Mouse (Mus musculus) thymus, adult 2 months (tissue): ENCODE measurements around the gene Wdr34. TPM values are rescaled to one million over a fixed set of nuclear protein-coding genes. Genes with fewer than 3 reads are reported as not detected.

Source experiments
- DNase-seq: peaks from one replicate; pipeline ENCODE4 v3.0.0; 2021
- H3K27ac ChIP-seq: fragments of 200-500 bp; 2 replicates; pipeline ENCODE4 v1.5.1; 2012; ENCODE audit warnings: low read length, control low read depth; ENCODE audit not compliant: control insufficient read depth, insufficient read depth
- H3K27me3 ChIP-seq: fragments of 200-500 bp; 2 replicates; pipeline ENCODE4 v1.6.1; 2012; ENCODE audit warnings: mild to moderate bottlenecking, low read length, moderate library complexity, mixed read lengths; ENCODE audit not compliant: control insufficient read depth, insufficient read depth
- H3K36me3 ChIP-seq: fragments of 200-500 bp; 2 replicates; pipeline ENCODE4 v1.6.1; 2012; ENCODE audit warnings: mild to moderate bottlenecking, low read length, moderate library complexity; ENCODE audit not compliant: control insufficient read depth, insufficient read depth
- H3K4me1 ChIP-seq: fragments of 200-500 bp; replicated peaks from 2 replicates; pipeline ENCODE4 v1.6.1; 2012; ENCODE audit warnings: low read length; ENCODE audit not compliant: control insufficient read depth, insufficient read depth
- H3K4me3 ChIP-seq: fragments of 200-500 bp; 2 replicates; pipeline ENCODE4 v1.5.1; 2012; ENCODE audit warnings: mild to moderate bottlenecking, low read length, control low read depth, moderate library complexity; ENCODE audit not compliant: control insufficient read depth, insufficient read depth
- CTCF ChIP-seq: fragments of 200-500 bp; IDR thresholded peaks from 2 replicates; pipeline ENCODE4 v1.5.1; 2012; ENCODE audit warnings: mild to moderate bottlenecking, control low read depth, low read length, moderate library complexity, borderline replicate concordance; ENCODE audit not compliant: control insufficient read depth, poor library complexity, insufficient read depth; ENCODE audit errors: extremely low read depth
- POLR2A ChIP-seq: fragments of 200-500 bp; IDR thresholded peaks from 2 replicates; pipeline ENCODE4 v1.6.1; 2012; ENCODE audit warnings: mild to moderate bottlenecking, low read length, control low read depth, moderate library complexity; ENCODE audit not compliant: control insufficient read depth, poor library complexity, insufficient read depth; ENCODE audit errors: extremely low read depth
- WGBS: fragments of 180-500 bp; shearing (Covaris S2); methylation state at CpG from one replicate; pipeline ENCODE4 v1.1.7; 2018; 5-methylcytosine and 5-hydroxymethylcytosine counted together
- polyA plus RNA-seq: library from polyadenylated mRNA; depleted of rRNA; stranded (reverse); fragments of >200 nt; gene quantifications from 2 replicates; pipeline ENCODE4 v1.2.3, GENCODE M21; 2012; rRNA removed

Gene Wdr34
- polyA plus RNA-seq = 18.3 and 23.1 TPM in 2 replicates

GRCm38 (mm10) chr2:30048699-30049388 lies at the start of gene Wdr34:
TSS of gene Wdr34 (minus strand) at chr2:30048881.
- H3K27ac ChIP-seq = peak within 1 kb of the TSS; percentile 74; the same call in 1 of the 2 replicates
- peak; percentile 98 for DNase-seq
- 1% methylated on average over 54 of the region's 54 CpGs for WGBS
- no peak for TF ChIP-seq CTCF
- no peak for TF ChIP-seq POLR2A
- no peaks in the 10 kb centered on the region for H3K27me3 ChIP-seq
- H3K4me3 ChIP-seq = peak within 1 kb of the TSS; percentile 54
- no peaks in the 10 kb centered on the region for H3K36me3 ChIP-seq
- 0 out of 2 replicates have a peak, but pooled peaks cover 5% of the 10 kb centered on the region for H3K4me1 ChIP-seq

- Histone ChIP-seq H3K36me3 (no peaks in the 10 kb centered on the region), H3K27me3 (no peaks in the 10 kb centered on the region), H3K27ac (no peak overlapping the region), H3K4me3 (no peak overlapping the region), H3K4me1 (peaks cover 16% of the 10 kb centered on the region)
- WGBS = 75% methylated on average over 2 of the region's 2 CpGs
- no peak for TF ChIP-seq POLR2A
- TF ChIP-seq CTCF = no peak
- peak; percentile 66 for DNase-seq
Measured at GRCm38 (mm10) chr2:30095882-30096527, 47.3 kb upstream of the Wdr34 start.

DNA sequence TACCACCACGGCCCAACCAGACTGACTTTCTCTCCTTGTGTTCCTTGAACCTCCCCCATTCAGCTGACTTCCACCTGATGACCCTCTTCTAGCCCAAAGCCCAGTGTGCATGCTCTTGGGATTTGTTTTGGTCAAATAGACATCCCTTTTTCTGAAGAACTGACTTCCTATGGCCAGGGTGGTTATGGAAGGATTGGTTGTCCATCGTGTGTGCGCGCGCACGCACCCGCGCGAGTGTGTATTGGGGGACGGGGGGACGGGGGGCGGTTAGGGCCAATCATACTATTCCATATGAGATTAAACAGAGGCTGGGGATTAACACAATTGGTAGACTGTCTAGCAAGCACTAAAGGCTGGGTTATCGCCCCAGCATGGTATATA lies 45.5 kb upstream of the Wdr34 start:
- no peaks in the 10 kb centered on the region for H3K36me3 ChIP-seq
- no peaks in the 10 kb centered on the region for H3K27me3 ChIP-seq
- WGBS = 2% methylated on average over 13 of the region's 13 CpGs
- peak overlapping the region; percentile 12; the same call in 1 of the 2 replicates for H3K27ac ChIP-seq
- H3K4me3 ChIP-seq = peak overlapping the region; percentile 49
- no peak for DNase-seq
- H3K4me1 ChIP-seq = peaks cover 16% of the 10 kb centered on the region
- no peak for TF ChIP-seq CTCF
- TF ChIP-seq POLR2A = no peak

- H3K36me3 ChIP-seq = no peaks in the 10 kb centered on the region
- peak within 1 kb of the TSS; percentile 12; the same call in 1 of the 2 replicates for H3K27ac ChIP-seq
- H3K4me3 ChIP-seq = peak within 1 kb of the TSS; percentile 84
- H3K27me3 ChIP-seq = no peaks in the 10 kb centered on the region
- peaks cover 16% of the 10 kb centered on the region for H3K4me1 ChIP-seq
- whole genome bisulfite sequencing = under 1% methylated on average over 51 of the region's 51 CpGs
- TF ChIP-seq POLR2A (peak; percentile 62; the same call in 1 of the 2 replicates), CTCF (peak; percentile 46; the same call in 1 of the 2 replicates)
- peak; percentile 98 for DNase-seq
Measured at GRCm38 (mm10) chr2:30093471-30094207, 45.0 kb upstream of the Wdr34 start, which contains the start of gene Zdhhc12. TSS of gene Zdhhc12 (minus strand) at chr2:30093648.

DNA sequence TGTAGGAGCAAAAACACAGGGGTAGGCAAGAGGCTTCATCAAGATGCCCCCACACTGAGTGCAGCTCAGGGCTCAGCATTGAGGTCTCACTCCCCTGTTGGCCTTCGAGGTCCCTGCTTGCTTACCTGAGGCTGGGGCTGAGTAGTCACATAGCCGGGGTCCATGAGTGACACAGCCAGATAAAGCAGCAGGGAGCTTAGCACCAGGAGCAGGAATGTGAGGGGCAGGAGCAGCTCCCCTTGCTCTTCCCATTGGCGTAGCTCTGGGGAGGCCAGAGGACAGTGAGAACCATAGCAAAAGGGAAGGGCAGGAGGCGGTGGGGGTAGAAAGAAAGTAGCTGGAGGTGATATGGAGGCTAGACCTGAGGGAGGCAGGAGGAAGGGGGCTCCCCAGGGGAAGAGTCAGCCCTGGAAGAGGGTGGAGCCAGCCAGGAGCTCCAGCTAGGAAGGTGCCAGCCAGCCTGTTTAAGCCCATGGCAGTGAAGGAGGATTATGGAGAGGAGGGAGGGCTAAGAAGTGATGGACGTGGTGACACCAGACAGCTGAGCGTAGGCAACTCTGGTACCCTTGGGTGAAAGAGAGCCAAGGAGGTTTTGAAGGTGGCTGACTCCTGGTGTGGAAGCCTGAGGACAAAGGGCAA lies 43.7 kb upstream of the Wdr34 start:
- Histone ChIP-seq H3K4me1 (peaks cover 16% of the 10 kb centered on the region), H3K27ac (no peak overlapping the region), H3K4me3 (0 out of 2 replicates have a peak overlapping the region, but pooled peaks have one; percentile 4), H3K36me3 (no peaks in the 10 kb centered on the region), H3K27me3 (no peaks in the 10 kb centered on the region)
- TF ChIP-seq POLR2A = no peak
- TF ChIP-seq CTCF = no peak
- WGBS = 93% methylated on average over 6 of the region's 6 CpGs
- DNase-seq = no peak

DNA sequence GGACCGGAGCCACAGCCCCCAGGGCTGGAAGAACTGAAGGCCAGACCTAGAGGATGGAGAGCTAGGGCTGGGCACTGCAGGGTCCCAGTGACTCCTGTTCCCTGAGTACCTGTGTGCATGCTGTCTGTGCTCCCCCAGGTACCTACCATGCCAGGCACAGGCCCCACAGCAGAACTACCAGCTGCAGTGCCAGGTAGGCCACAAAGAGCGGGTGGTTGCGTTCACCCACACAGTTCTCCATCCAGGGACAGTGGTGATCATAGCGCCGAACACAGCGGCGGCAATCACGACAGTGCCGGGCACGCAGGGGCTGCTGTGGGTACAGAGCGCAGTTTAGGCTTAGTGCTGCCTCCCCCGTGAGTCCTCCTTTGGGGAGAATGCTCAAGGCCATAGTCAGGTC lies 42.8 kb upstream of the Wdr34 start:
- Histone ChIP-seq H3K4me3 (no peak overlapping the region), H3K36me3 (no peaks in the 10 kb centered on the region), H3K27ac (no peak overlapping the region), H3K27me3 (no peaks in the 10 kb centered on the region), H3K4me1 (peaks cover 16% of the 10 kb centered on the region)
- DNase-seq = no peak
- WGBS = 98% methylated on average over 12 of the region's 12 CpGs
- TF ChIP-seq CTCF (no peak), POLR2A (no peak)
